Mouse (Mus musculus) gonadal fat pad, adult 2 months (tissue): ENCODE results near the gene P2ry2. TPM values are rescaled to one million over a fixed set of nuclear protein-coding genes. Genes with fewer than 3 reads are reported as not detected.

Source experiments
- DNase-seq: peaks from one replicate; pipeline ENCODE4 v3.0.0-alpha.2; 2012; ENCODE audit warnings: low read depth
- polyA plus RNA-seq: library from polyadenylated mRNA; depleted of rRNA; stranded (reverse); fragments of >200 nt; gene quantifications from 2 replicates; pipeline ENCODE4 v1.2.3, GENCODE M21; 2012

The P2ry2 gene
- polyA plus RNA-seq, 1 experiment, result 9.1 TPM

GRCm38 (mm10) chr7:101027623-101028443, 15.2 kb upstream of the P2ry2 start:
- DNase-seq, result no peak

GRCm38 (mm10) chr7:101026836-101027235, 14.2 kb upstream of the P2ry2 start:
- DNase-seq, result no peak

- no peak for DNase-seq
Measured at GRCm38 (mm10) chr7:101017492-101017891, 4.8 kb upstream of the P2ry2 start.

- DNase-seq, result no peak
Measured at GRCm38 (mm10) chr7:101017021-101017461, 4.4 kb upstream of the P2ry2 start.

- no peak for DNase-seq
Measured at GRCm38 (mm10) chr7:101014985-101015384, 2.3 kb upstream of the P2ry2 start.

GRCm38 (mm10) chr7:101014041-101014440, 1.4 kb upstream of the P2ry2 start:
- no peak for DNase-seq

- no peak for DNase-seq
Measured at GRCm38 (mm10) chr7:101011681-101012367, 842 bp downstream of the P2ry2 start.

GRCm38 (mm10) chr7:101010741-101011140, 1.9 kb downstream of the P2ry2 start:
- DNase-seq, result no peak

GRCm38 (mm10) chr7:101006201-101006600, 6.5 kb downstream of the P2ry2 start:
- no peak for DNase-seq

- DNase-seq, result no peak
Measured at GRCm38 (mm10) chr7:101005119-101005518, 7.5 kb downstream of the P2ry2 start.

GRCm38 (mm10) chr7:101003442-101004326, 9.0 kb downstream of the P2ry2 start:
- DNase-seq, result no peak

- DNase-seq, result no peak
Measured at GRCm38 (mm10) chr7:101002274-101002673, 10.4 kb downstream of the P2ry2 start.

GRCm38 (mm10) chr7:100999623-101000022, 13.0 kb downstream of the P2ry2 start:
- no peak for DNase-seq

- no peak for DNase-seq
Measured at GRCm38 (mm10) chr7:100998578-100998960, 14.1 kb downstream of the P2ry2 start.

GRCm38 (mm10) chr7:100997951-100998577, 14.6 kb downstream of the P2ry2 start:
- no peak for DNase-seq

- DNase-seq, result no peak
Measured at GRCm38 (mm10) chr7:100997215-100997614, 15.5 kb downstream of the P2ry2 start.

GRCm38 (mm10) chr7:100995951-100996350, 16.7 kb downstream of the P2ry2 start:
- no peak for DNase-seq

- DNase-seq, result no peak
Measured at GRCm38 (mm10) chr7:100995260-100995864, 17.3 kb downstream of the P2ry2 start.

- DNase-seq, result no peak
Measured at GRCm38 (mm10) chr7:100993166-100993565, 19.5 kb downstream of the P2ry2 start.

- no peak for DNase-seq
Measured at GRCm38 (mm10) chr7:100991972-100992371, 20.7 kb downstream of the P2ry2 start.

- no peak for DNase-seq
Measured at GRCm38 (mm10) chr7:100990636-100991311, 21.9 kb downstream of the P2ry2 start.
